Mouse (Mus musculus) midbrain, embryonic 12.5 days (tissue): ENCODE data around the gene Islr. TPM values are rescaled to one million over a fixed set of nuclear protein-coding genes. Genes with fewer than 3 reads are reported as not detected.

Source experiments
- ATAC-seq: fragments of 200-750 bp; cut with Nextera tagmentation; 2 replicates; pipeline ENCODE4 v1.8.0; 2017; ENCODE audit warnings: low read depth, moderate TSS enrichment, moderate library complexity; ENCODE audit not compliant: low FRiP score
- H3K27ac ChIP-seq: fragments of 300-500 bp; sonication (generic); replicated peaks from 2 replicates; pipeline ENCODE4 v1.5.1; 2016; ENCODE audit warnings: mild to moderate bottlenecking
- H3K27me3 ChIP-seq: fragments of 300-500 bp; sonication (generic); 2 replicates; pipeline ENCODE4 v1.6.1; 2016; ENCODE audit warnings: mild to moderate bottlenecking
- H3K36me3 ChIP-seq: fragments of 300-500 bp; sonication (generic); 2 replicates; pipeline ENCODE4 v1.6.1; 2016
- H3K4me1 ChIP-seq: fragments of 300-500 bp; sonication (generic); 2 replicates; pipeline ENCODE4 v1.6.1; 2016
- H3K4me2 ChIP-seq: fragments of 300-500 bp; sonication (generic); replicated peaks from 2 replicates; pipeline ENCODE4 v1.6.1; 2016; ENCODE audit warnings: mild to moderate bottlenecking, moderate library complexity
- H3K4me3 ChIP-seq: fragments of 300-500 bp; sonication (generic); 2 replicates; pipeline ENCODE4 v1.5.1; 2016; ENCODE audit warnings: mild to moderate bottlenecking
- H3K9ac ChIP-seq: fragments of 300-500 bp; sonication (generic); replicated peaks from 2 replicates; pipeline ENCODE4 v1.6.1; 2016; ENCODE audit warnings: mild to moderate bottlenecking, moderate library complexity
- H3K9me3 ChIP-seq: fragments of 300-500 bp; sonication (generic); 2 replicates; pipeline ENCODE4 v1.6.1; 2016; ENCODE audit warnings: mild to moderate bottlenecking
- WGBS: fragments of 180-500 bp; shearing (Covaris S2); methylation state at CpG from one replicate; pipeline ENCODE4 v1.1.7; 2016; 5-methylcytosine and 5-hydroxymethylcytosine counted together
- polyA plus RNA-seq: library from polyadenylated mRNA; unstranded; fragments of >200 nt; fragmentation: Nextera tagmentation; extraction: Ambion mirVana; gene quantifications from 2 replicates; pipeline ENCODE4 v1.2.1, GENCODE M21; 2016

The Islr gene
- polyA plus RNA-seq, 1 experiment from 2014 or later = 42.6 TPM

GRCm38 (mm10) chr9:58157838-58158237 is 46.3 kb downstream of the Islr start:
- Histone ChIP-seq H3K27me3 (peaks cover 19% of the 10 kb centered on the region; the same call in 1 of the 2 replicates), H3K36me3 (no peaks in the 10 kb centered on the region), H3K4me2 (no peak overlapping the region), H3K9me3 (no peaks in the 10 kb centered on the region), H3K4me3 (no peak overlapping the region), H3K27ac (no peak overlapping the region), H3K9ac (no peak overlapping the region), H3K4me1 (peaks cover 28% of the 10 kb centered on the region)
- 87% methylated on average over 13 of the region's 13 CpGs for WGBS
- no peak for ATAC-seq

DNA sequence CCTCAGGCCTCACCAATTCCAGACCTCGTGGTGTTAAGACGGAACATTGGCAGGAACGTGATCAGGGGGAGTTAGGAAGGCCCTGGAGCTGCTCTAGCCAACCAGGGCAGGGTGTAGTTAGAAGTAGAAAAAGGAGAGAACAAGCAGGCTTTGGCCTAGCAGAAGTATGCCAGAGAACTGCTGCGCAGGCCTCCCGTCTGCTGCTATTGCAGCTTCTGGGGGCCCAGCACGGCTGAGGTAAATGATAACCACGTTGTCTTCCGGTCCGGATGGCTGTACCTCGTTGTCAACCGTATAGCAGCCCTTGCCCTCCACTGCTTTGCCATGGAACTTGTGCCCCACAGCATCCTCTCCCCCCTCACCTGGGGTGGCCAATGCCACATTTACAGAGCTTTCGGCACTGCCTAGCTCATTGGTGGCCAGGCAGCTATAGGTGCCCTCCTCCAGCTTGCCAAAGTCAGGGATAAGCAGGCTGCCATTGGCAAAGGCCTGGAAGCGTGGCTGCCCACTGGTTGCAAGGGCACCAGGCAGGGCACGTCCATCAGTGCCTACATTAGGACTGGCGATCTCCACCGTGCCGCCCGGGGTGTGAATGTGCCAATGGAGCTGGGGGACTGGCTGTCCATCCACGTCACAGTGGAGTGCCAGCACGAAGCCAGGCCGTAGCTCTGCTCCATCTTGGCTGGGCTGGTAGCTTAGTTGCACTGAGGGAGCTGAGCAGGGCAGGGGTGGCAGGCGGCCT is 47.1 kb downstream of the Islr start:
- Histone ChIP-seq H3K27me3 (peaks cover 19% of the 10 kb centered on the region; the same call in 1 of the 2 replicates), H3K27ac (no peak overlapping the region), H3K9me3 (no peaks in the 10 kb centered on the region), H3K4me3 (no peak overlapping the region), H3K9ac (no peak overlapping the region), H3K36me3 (no peaks in the 10 kb centered on the region), H3K4me2 (no peak overlapping the region), H3K4me1 (peaks cover 28% of the 10 kb centered on the region)
- no peak for ATAC-seq
- WGBS = 91% methylated on average over 22 of the region's 22 CpGs

DNA sequence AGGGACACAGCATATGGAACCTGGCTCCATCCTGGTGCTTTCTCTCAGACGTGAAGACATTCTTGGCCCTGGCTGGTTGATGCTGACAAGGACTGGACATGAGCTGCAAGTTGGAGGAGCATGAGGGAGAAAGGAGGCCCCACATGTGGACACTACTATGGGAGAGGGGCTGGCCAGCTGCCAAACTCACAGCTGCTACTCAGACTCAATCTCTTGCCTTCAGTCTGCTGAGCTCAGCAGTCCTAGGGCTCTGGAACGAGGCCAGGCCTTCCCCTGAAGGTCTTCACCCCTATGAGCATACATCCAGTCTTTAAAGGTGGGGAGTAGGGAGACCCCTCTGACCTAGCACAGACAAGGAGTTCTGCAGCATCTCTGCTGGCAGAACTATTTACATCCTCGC is 48.7 kb downstream of the Islr start:
- Histone ChIP-seq H3K4me3 (no peak overlapping the region), H3K9ac (no peak overlapping the region), H3K27ac (no peak overlapping the region), H3K36me3 (no peaks in the 10 kb centered on the region), H3K4me2 (no peak overlapping the region), H3K4me1 (peaks cover 28% of the 10 kb centered on the region), H3K9me3 (no peaks in the 10 kb centered on the region), H3K27me3 (peaks cover 19% of the 10 kb centered on the region; the same call in 1 of the 2 replicates)
- ATAC-seq = no peak
- WGBS = 67% methylated on average over 3 of the region's 3 CpGs

DNA sequence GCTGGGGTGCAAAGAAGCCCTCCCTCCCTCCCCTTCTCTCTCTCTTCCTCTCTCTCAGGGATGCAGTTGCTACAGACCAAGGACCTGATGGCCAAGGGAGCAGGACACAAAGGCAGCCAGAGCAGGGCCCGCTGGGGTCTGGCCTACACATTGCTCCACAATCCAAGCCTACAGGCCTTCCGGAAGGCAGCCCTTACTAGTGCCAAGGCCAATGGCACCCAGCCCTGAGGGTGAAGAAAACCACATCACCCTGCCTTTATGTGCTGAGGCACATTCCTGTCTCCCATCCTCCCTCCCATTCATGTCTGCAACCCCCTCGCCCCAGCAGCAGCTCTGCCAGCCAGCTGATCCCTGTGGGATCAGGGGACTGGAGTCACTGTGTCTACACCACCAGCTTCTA is 51.0 kb downstream of the Islr start:
- H3K36me3 ChIP-seq = no peaks in the 10 kb centered on the region
- WGBS = 74% methylated on average over 3 of the region's 3 CpGs
- no peak overlapping the region for H3K27ac ChIP-seq
- H3K4me1 ChIP-seq = peaks cover 21% of the 10 kb centered on the region
- H3K4me3 ChIP-seq = no peak overlapping the region
- H3K27me3 ChIP-seq = 0 out of 2 replicates have a peak, but pooled peaks cover 12% of the 10 kb centered on the region
- no peak overlapping the region for H3K9ac ChIP-seq
- no peak for ATAC-seq
- H3K9me3 ChIP-seq = no peaks in the 10 kb centered on the region
- no peak overlapping the region for H3K4me2 ChIP-seq

DNA sequence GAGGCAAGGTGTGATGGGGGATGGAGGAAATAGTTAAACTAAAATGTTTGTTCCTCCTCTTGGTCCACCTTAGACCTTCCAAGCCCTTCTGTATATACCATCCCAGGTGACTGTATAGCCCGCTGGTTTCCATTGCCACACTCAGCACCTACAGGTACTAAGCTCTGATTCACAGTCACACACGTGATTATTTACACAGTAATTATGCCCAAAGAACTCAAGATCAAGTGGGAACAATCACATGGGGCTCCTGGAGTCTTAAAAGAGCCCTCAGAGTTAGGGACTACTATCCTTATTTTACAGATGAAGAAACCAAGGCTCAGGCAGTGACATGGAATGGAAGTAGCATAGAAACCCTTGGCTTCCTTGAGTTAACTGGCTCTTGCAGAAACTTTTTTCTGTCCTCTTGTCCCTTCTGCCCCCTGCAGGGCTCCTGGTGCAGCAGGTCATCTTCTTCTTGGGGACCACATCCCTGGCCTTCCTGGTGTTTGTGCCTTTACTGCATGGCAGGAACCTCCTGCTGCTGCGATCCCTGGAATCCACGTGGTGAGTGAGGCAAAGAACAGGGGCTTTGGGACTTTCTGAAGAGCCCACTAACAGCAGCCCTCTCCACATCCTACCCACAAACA is 53.3 kb downstream of the Islr start:
- Histone ChIP-seq H3K36me3 (no peaks in the 10 kb centered on the region), H3K9me3 (no peaks in the 10 kb centered on the region), H3K4me1 (peaks cover 17% of the 10 kb centered on the region), H3K27me3 (0 out of 2 replicates have a peak, but pooled peaks cover 5% of the 10 kb centered on the region), H3K27ac (no peak overlapping the region), H3K4me2 (no peak overlapping the region), H3K4me3 (no peak overlapping the region), H3K9ac (no peak overlapping the region)
- 68% methylated on average over 4 of the region's 4 CpGs for WGBS
- ATAC-seq = no peak

DNA sequence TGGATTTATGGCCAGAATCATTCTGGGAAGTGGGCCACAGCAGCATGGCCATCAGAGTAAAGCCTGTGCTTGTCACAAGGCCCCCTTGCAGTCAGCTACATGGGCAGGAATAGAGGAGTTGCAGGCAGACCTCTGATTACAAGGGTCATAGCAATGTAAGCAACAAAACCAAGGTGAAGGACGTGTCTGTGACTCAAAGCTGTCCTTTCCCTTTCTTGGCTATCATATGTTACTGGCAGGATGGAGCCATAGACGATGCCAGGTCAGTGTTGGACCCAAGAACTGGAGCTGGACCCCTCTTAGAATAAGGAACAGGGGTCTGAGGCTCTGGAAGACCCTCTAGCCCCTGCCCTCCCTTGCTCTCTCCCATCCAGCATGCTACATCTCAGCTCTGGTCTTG is 55.3 kb downstream of the Islr start:
- WGBS = 68% methylated on average over 2 of the region's 2 CpGs
- Histone ChIP-seq H3K4me3 (no peak overlapping the region), H3K9me3 (no peaks in the 10 kb centered on the region), H3K9ac (no peak overlapping the region), H3K4me2 (no peak overlapping the region), H3K4me1 (peaks cover 23% of the 10 kb centered on the region), H3K27me3 (0 out of 2 replicates have a peak, but pooled peaks cover 13% of the 10 kb centered on the region), H3K36me3 (no peaks in the 10 kb centered on the region), H3K27ac (no peak overlapping the region)
- ATAC-seq = no peak

GRCm38 (mm10) chr9:58145417-58145816 is 58.7 kb downstream of the Islr start:
- no peaks in the 10 kb centered on the region for H3K9me3 ChIP-seq
- H3K27me3 ChIP-seq = peaks cover 24% of the 10 kb centered on the region; the same call in 1 of the 2 replicates
- H3K4me2 ChIP-seq = no peak overlapping the region
- H3K9ac ChIP-seq = no peak overlapping the region
- whole genome bisulfite sequencing = 83% methylated on average over 5 of the region's 5 CpGs
- no peaks in the 10 kb centered on the region for H3K36me3 ChIP-seq
- peaks cover 25% of the 10 kb centered on the region for H3K4me1 ChIP-seq
- no peak overlapping the region for H3K27ac ChIP-seq
- no peak for ATAC-seq
- no peak overlapping the region for H3K4me3 ChIP-seq

DNA sequence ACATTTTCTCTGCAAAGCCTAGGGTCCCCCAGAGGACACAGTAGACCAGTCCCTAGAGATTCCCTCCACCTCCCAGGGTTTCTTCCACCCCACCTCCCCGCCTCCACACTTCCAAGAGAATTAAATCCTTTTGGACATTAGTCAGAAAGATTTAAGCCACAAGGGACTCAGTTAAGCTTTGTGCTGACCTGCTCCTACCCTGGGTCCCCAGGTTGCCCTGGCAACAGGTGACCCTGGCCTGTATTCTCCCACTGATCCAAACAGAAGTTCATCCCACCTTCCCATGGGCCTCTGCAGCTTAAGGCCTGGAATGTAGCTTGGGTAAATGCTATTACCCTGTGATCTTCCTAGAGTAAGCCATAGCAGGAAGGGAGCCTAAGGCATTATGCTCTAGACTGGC is 59.4 kb downstream of the Islr start:
- ATAC-seq = no peak
- 8% methylated on average over 1 of the region's 1 CpGs for WGBS

GRCm38 (mm10) chr9:58143419-58143818 is 60.7 kb downstream of the Islr start:
- H3K4me2 ChIP-seq = no peak overlapping the region
- peaks cover 33% of the 10 kb centered on the region for H3K4me1 ChIP-seq
- no peak overlapping the region for H3K9ac ChIP-seq
- no peaks in the 10 kb centered on the region for H3K9me3 ChIP-seq
- no peaks in the 10 kb centered on the region for H3K36me3 ChIP-seq
- ATAC-seq = no peak
- H3K4me3 ChIP-seq = no peak overlapping the region
- WGBS = 40% methylated on average over 7 of the region's 7 CpGs
- peaks cover 38% of the 10 kb centered on the region; the same call in 1 of the 2 replicates for H3K27me3 ChIP-seq
- no peak overlapping the region for H3K27ac ChIP-seq

More for the DNA sequence above, 59.4 kb downstream of the Islr start:
- Histone ChIP-seq H3K4me2 (no peak overlapping the region), H3K36me3 (no peaks in the 10 kb centered on the region), H3K27me3 (peaks cover 31% of the 10 kb centered on the region; the same call in 1 of the 2 replicates), H3K9ac (no peak overlapping the region), H3K4me1 (peaks cover 33% of the 10 kb centered on the region), H3K27ac (no peak overlapping the region), H3K4me3 (no peak overlapping the region), H3K9me3 (no peaks in the 10 kb centered on the region)

GRCm38 (mm10) chr9:58139947-58140346 is 64.2 kb downstream of the Islr start:
- Histone ChIP-seq H3K27ac (no peak overlapping the region), H3K4me3 (no peak overlapping the region), H3K27me3 (peaks cover 43% of the 10 kb centered on the region), H3K9ac (no peak overlapping the region), H3K36me3 (no peaks in the 10 kb centered on the region), H3K4me2 (no peak overlapping the region), H3K4me1 (peaks cover 42% of the 10 kb centered on the region), H3K9me3 (no peaks in the 10 kb centered on the region)
- WGBS = 39% methylated on average over 6 of the region's 6 CpGs
- ATAC-seq = no peak

GRCm38 (mm10) chr9:58135921-58136321 is 68.2 kb downstream of the Islr start:
- H3K4me3 ChIP-seq = no peak overlapping the region
- no peaks in the 10 kb centered on the region for H3K9me3 ChIP-seq
- H3K36me3 ChIP-seq = no peaks in the 10 kb centered on the region
- peaks cover 61% of the 10 kb centered on the region for H3K27me3 ChIP-seq
- no peak overlapping the region for H3K9ac ChIP-seq
- H3K4me2 ChIP-seq = no peak overlapping the region
- H3K4me1 ChIP-seq = peaks cover 44% of the 10 kb centered on the region
- no peak overlapping the region for H3K27ac ChIP-seq
- WGBS = 43% methylated on average over 2 of the region's 2 CpGs
- ATAC-seq = no peak

DNA sequence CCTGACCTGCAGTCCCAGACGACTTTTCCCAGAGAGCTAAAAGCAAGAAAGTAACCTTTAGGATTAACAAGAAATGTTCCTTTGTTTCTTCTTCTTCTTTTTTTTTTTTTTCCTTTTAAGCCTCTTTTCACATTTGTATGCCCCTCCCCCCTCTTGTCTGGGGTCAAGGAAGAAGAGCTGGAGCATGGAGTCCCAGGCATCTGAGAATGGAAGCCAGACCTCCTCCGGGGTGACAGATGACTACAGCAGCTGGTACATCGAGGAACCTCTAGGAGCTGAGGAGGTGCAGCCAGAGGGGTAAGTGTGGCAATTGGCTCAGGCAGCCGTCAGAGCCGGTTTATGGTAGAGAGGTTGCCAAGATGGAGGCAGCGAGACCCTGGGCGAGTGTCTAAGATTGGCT is 69.2 kb downstream of the Islr start:
- Histone ChIP-seq H3K27me3 (peaks cover 64% of the 10 kb centered on the region), H3K9ac (no peak overlapping the region), H3K4me3 (no peak overlapping the region), H3K4me2 (no peak overlapping the region), H3K4me1 (peaks cover 37% of the 10 kb centered on the region), H3K36me3 (no peaks in the 10 kb centered on the region), H3K9me3 (no peaks in the 10 kb centered on the region), H3K27ac (no peak overlapping the region)
- 29% methylated on average over 7 of the region's 7 CpGs for WGBS
- ATAC-seq = no peak
